Mouse (Mus musculus): ENCODE data around the gene Gpsm3. TPM values are rescaled to one million over a fixed set of nuclear protein-coding genes. Genes with fewer than 3 reads are reported as not detected.
"Not testable (repeated sequence)": the region's sequence is repeated elsewhere in the genome, so short reads cannot be mapped to it uniquely, and the experiment has no call there.

Gpsm3 gene
- 1 to 10 TPM; 3.1 to 3.6 TPM for total RNA-seq (2021)
- long read RNA-seq, experiment 1, partial matches to known transcripts: 0 of 1 reads
- long read RNA-seq, experiment 1, other reads (novel, unspliced or antisense): 1 of 1 reads
- long read RNA-seq, experiment 2, partial matches to known transcripts: 2 of 4 reads
- long read RNA-seq, experiment 2, other reads (novel, unspliced or antisense): 0 of 4 reads

- peak; percentile 78 for DNase-seq
- intact Hi-C loops (cut with DNase I; ENCODE audit: low total_unique reads): no loop called here
Observed at GRCm38 (mm10) chr17:34589681-34590101, at the start of gene Gpsm3. Gpsm3 (plus strand) TSS chr17:34589806.

- DNase-seq; intact Hi-C loops (cut with DNase I; ENCODE audit: low total_unique reads): not testable (repeated sequence)
Observed at GRCm38 (mm10) chr17:34543567-34543966, 46.0 kb upstream of the Gpsm3 start.

- intact Hi-C loops (cut with DNase I; ENCODE audit: low total_unique reads): no loop called here
- no peak for DNase-seq
Observed at GRCm38 (mm10) chr17:34546797-34547196, 42.8 kb upstream of the Gpsm3 start.

- intact Hi-C loops (cut with DNase I; ENCODE audit: low total_unique reads): no loop called here
Observed at GRCm38 (mm10) chr17:34547601-34548000, 42.0 kb upstream of the Gpsm3 start.

GRCm38 (mm10) chr17:34549156-34549555, 40.5 kb upstream of the Gpsm3 start:
- no peak for DNase-seq
- intact Hi-C loops (cut with DNase I; ENCODE audit: low total_unique reads): no loop called here

More at GRCm38 (mm10) chr17:34547601-34548000, 42.0 kb upstream of the Gpsm3 start:
- DNase-seq: no peak

GRCm38 (mm10) chr17:34549843-34550242, 39.8 kb upstream of the Gpsm3 start:
- no peak for DNase-seq
- intact Hi-C loops (cut with DNase I; ENCODE audit: low total_unique reads): no loop called here

GRCm38 (mm10) chr17:34555483-34555882, 34.1 kb upstream of the Gpsm3 start:
- peak; percentile 77 for DNase-seq
- intact Hi-C loops (cut with DNase I; ENCODE audit: low total_unique reads): loop anchor here (5.0 kb wide), 1 partner anchor 118 kb away; no protein-coding TSS in a partner anchor

GRCm38 (mm10) chr17:34556406-34556805, 33.2 kb upstream of the Gpsm3 start:
- intact Hi-C loops (cut with DNase I; ENCODE audit: low total_unique reads): loop anchor here (5.0 kb wide), 1 partner anchor 119 kb away; no protein-coding TSS in a partner anchor
- no peak for DNase-seq

GRCm38 (mm10) chr17:34557411-34557810, 32.2 kb upstream of the Gpsm3 start:
- intact Hi-C loops (cut with DNase I; ENCODE audit: low total_unique reads): loop anchor here (5.0 kb wide), 1 partner anchor 120 kb away; no protein-coding TSS in a partner anchor
- DNase-seq: no peak

GRCm38 (mm10) chr17:34559116-34559515, 30.5 kb upstream of the Gpsm3 start:
- intact Hi-C loops (cut with DNase I; ENCODE audit: low total_unique reads): loop anchor here (5.0 kb wide), 1 partner anchor 122 kb away; no protein-coding TSS in a partner anchor

GRCm38 (mm10) chr17:34559895-34560294, 29.7 kb upstream of the Gpsm3 start:
- no peak for DNase-seq
- intact Hi-C loops (cut with DNase I; ENCODE audit: low total_unique reads): loop anchor here (5.0 kb wide), 1 partner anchor 123 kb away; no protein-coding TSS in a partner anchor

More at GRCm38 (mm10) chr17:34559116-34559515, 30.5 kb upstream of the Gpsm3 start:
- no peak for DNase-seq

- intact Hi-C loops (cut with DNase I; ENCODE audit: low total_unique reads): no loop called here
- DNase-seq: no peak
Observed at GRCm38 (mm10) chr17:34560438-34560837, 29.2 kb upstream of the Gpsm3 start.

- intact Hi-C loops (cut with DNase I; ENCODE audit: low total_unique reads): no loop called here
- no peak for DNase-seq
Observed at GRCm38 (mm10) chr17:34561200-34561599, 28.4 kb upstream of the Gpsm3 start.

- intact Hi-C loops (cut with DNase I; ENCODE audit: low total_unique reads): no loop called here
- DNase-seq: no peak
Observed at GRCm38 (mm10) chr17:34562595-34562994, 27.0 kb upstream of the Gpsm3 start.

GRCm38 (mm10) chr17:34563354-34563753, 26.3 kb upstream of the Gpsm3 start:
- intact Hi-C loops (cut with DNase I; ENCODE audit: low total_unique reads): no loop called here
- DNase-seq: no peak

- DNase-seq: no peak
- intact Hi-C loops (cut with DNase I; ENCODE audit: low total_unique reads): no loop called here
Observed at GRCm38 (mm10) chr17:34564003-34564421, 25.6 kb upstream of the Gpsm3 start, which contains the start of gene Notch4. Notch4 (plus strand) TSS chr17:34564268.

- intact Hi-C loops (cut with DNase I; ENCODE audit: low total_unique reads): no loop called here
Observed at GRCm38 (mm10) chr17:34564796-34565195, 24.8 kb upstream of the Gpsm3 start.

GRCm38 (mm10) chr17:34567311-34567710, 22.3 kb upstream of the Gpsm3 start:
- DNase-seq: no peak
- intact Hi-C loops (cut with DNase I; ENCODE audit: low total_unique reads): no loop called here

More at GRCm38 (mm10) chr17:34564796-34565195, 24.8 kb upstream of the Gpsm3 start:
- DNase-seq: no peak

- DNase-seq: no peak
- intact Hi-C loops (cut with DNase I; ENCODE audit: low total_unique reads): no loop called here
Observed at GRCm38 (mm10) chr17:34568421-34568820, 21.2 kb upstream of the Gpsm3 start.

- intact Hi-C loops (cut with DNase I; ENCODE audit: low total_unique reads): loop anchor here (5.0 kb wide), 1 partner anchor 47 kb away; the partner anchor contains the start of gene Egfl8
- DNase-seq: no peak
Observed at GRCm38 (mm10) chr17:34569919-34570318, 19.7 kb upstream of the Gpsm3 start.

GRCm38 (mm10) chr17:34571875-34572274, 17.7 kb upstream of the Gpsm3 start:
- DNase-seq: no peak
- intact Hi-C loops (cut with DNase I; ENCODE audit: low total_unique reads): loop anchor here (5.0 kb wide), 1 partner anchor 45 kb away; the partner anchor contains the start of gene Egfl8

Data from gastrocnemius, postnatal 14 days (tissue).